Mouse (Mus musculus) cerebellum, adult 11-12 months (tissue): Measurements from ENCODE around the gene Tnk2.

ENCODE experiments used
- DNase-seq: peaks from one replicate; pipeline ENCODE4 v3.0.0; 2022

Tnk2 gene

GRCm38 (mm10) chr16:32660557-32661321 lies 17.1 kb downstream of the Tnk2 start:
- peak; percentile 87 for DNase-seq

- DNase-seq: peak; percentile 59
These were observed 17.8 kb downstream of the Tnk2 start for GRCm38 (mm10) chr16:32661493-32661921.

- no peak for DNase-seq
These were observed 18.7 kb downstream of the Tnk2 start for GRCm38 (mm10) chr16:32662372-32662771.

- peak; percentile 72 for DNase-seq
These were observed 19.7 kb downstream of the Tnk2 start for GRCm38 (mm10) chr16:32663231-32663858.

GRCm38 (mm10) chr16:32664211-32664610 lies 20.5 kb downstream of the Tnk2 start:
- no peak for DNase-seq

GRCm38 (mm10) chr16:32665851-32666665 lies 22.4 kb downstream of the Tnk2 start:
- DNase-seq: no peak

- DNase-seq: no peak
These were observed 23.2 kb downstream of the Tnk2 start for GRCm38 (mm10) chr16:32666671-32667551.

GRCm38 (mm10) chr16:32667552-32667872 lies 23.8 kb downstream of the Tnk2 start:
- no peak for DNase-seq

- DNase-seq: no peak
These were observed 24.4 kb downstream of the Tnk2 start for GRCm38 (mm10) chr16:32668030-32668429.

- DNase-seq: no peak
These were observed 24.8 kb downstream of the Tnk2 start for GRCm38 (mm10) chr16:32668472-32668871.

- no peak for DNase-seq
These were observed 25.6 kb downstream of the Tnk2 start for GRCm38 (mm10) chr16:32669243-32669642.

GRCm38 (mm10) chr16:32670354-32671124 lies 26.9 kb downstream of the Tnk2 start:
- no peak for DNase-seq

- DNase-seq: peak; percentile 5
These were observed 27.7 kb downstream of the Tnk2 start for GRCm38 (mm10) chr16:32671206-32671887.

GRCm38 (mm10) chr16:32672250-32672649 lies 28.6 kb downstream of the Tnk2 start:
- DNase-seq: no peak

GRCm38 (mm10) chr16:32672861-32673560 lies 29.3 kb downstream of the Tnk2 start:
- DNase-seq: no peak

GRCm38 (mm10) chr16:32674121-32674740 lies 30.6 kb downstream of the Tnk2 start:
- no peak for DNase-seq

GRCm38 (mm10) chr16:32677040-32677700 lies 33.5 kb downstream of the Tnk2 start:
- no peak for DNase-seq

- DNase-seq: no peak
These were observed 34.2 kb downstream of the Tnk2 start for GRCm38 (mm10) chr16:32677903-32678302.

- no peak for DNase-seq
These were observed 35.1 kb downstream of the Tnk2 start for GRCm38 (mm10) chr16:32678812-32679211.

GRCm38 (mm10) chr16:32679976-32680375 lies 36.3 kb downstream of the Tnk2 start:
- no peak for DNase-seq
